Mouse (Mus musculus) forebrain, embryonic 16.5 days (tissue): Measurements from ENCODE around the gene Gulp1. TPM values are rescaled to one million over a fixed set of nuclear protein-coding genes. Genes with fewer than 3 reads are reported as not detected.

ENCODE experiments used
- ATAC-seq: fragments of 200-750 bp; cut with Nextera tagmentation; 2 replicates; pipeline ENCODE4 v1.8.0; 2017; ENCODE audit warnings: mild to moderate bottlenecking, moderate library complexity
- H3K27ac ChIP-seq: fragments of 300-500 bp; sonication (generic); 2 replicates; pipeline ENCODE4 v1.5.1; 2014; ENCODE audit warnings: low read length, control low read depth
- H3K27me3 ChIP-seq: fragments of 300-500 bp; sonication (generic); replicated peaks from 2 replicates; pipeline ENCODE4 v1.6.1; 2014; ENCODE audit warnings: low read length; ENCODE audit not compliant: control insufficient read depth, insufficient read depth
- H3K36me3 ChIP-seq: fragments of 300-500 bp; sonication (generic); 2 replicates; pipeline ENCODE4 v1.6.1; 2014; ENCODE audit not compliant: control insufficient read depth, insufficient read depth
- H3K4me1 ChIP-seq: fragments of 300-500 bp; sonication (generic); replicated peaks from 2 replicates; pipeline ENCODE4 v1.6.1; 2014; ENCODE audit warnings: low read length; ENCODE audit not compliant: control insufficient read depth, insufficient read depth
- H3K4me2 ChIP-seq: fragments of 300-500 bp; sonication (generic); 2 replicates; pipeline ENCODE4 v1.6.1; 2014; ENCODE audit warnings: mild to moderate bottlenecking, low read length, control low read depth
- H3K4me3 ChIP-seq: fragments of 300-500 bp; sonication (generic); replicated peaks from 2 replicates; pipeline ENCODE4 v1.5.1; 2014; ENCODE audit warnings: mild to moderate bottlenecking, low read length, control low read depth
- H3K9ac ChIP-seq: fragments of 300-500 bp; sonication (generic); replicated peaks from 2 replicates; pipeline ENCODE4 v1.6.1; 2014; ENCODE audit warnings: low read depth, low read length, control low read depth
- H3K9me3 ChIP-seq: fragments of 300-500 bp; sonication (generic); 2 replicates; pipeline ENCODE4 v1.6.1; 2016; ENCODE audit warnings: low read length; ENCODE audit not compliant: control insufficient read depth
- WGBS: fragments of 180-500 bp; shearing (Covaris S2); extraction: QIAGEN DNeasy Blood & Tissue Kit; methylation state at CpG from one replicate; pipeline ENCODE4 v1.1.7; 2014; 5-methylcytosine and 5-hydroxymethylcytosine counted together
- polyA plus RNA-seq: library from polyadenylated mRNA; unstranded; fragments of >200 nt; fragmentation: Nextera tagmentation; extraction: Ambion mirVana; gene quantifications from 2 replicates; pipeline ENCODE4 v1.2.1, GENCODE M21; 2015

Gulp1 gene
- polyA plus RNA-seq, 1 experiment from 2014 or later = 7.2 TPM

GRCm38 (mm10) chr1:44806368-44806767 lies 255.1 kb downstream of the Gulp1 start:
- no peak for ATAC-seq
- no peak overlapping the region for H3K27ac ChIP-seq
- no peak overlapping the region for H3K4me3 ChIP-seq

GRCm38 (mm10) chr1:44810336-44810735 lies 259.0 kb downstream of the Gulp1 start:
- Histone ChIP-seq H3K9ac (no peak overlapping the region), H3K27me3 (no peaks in the 10 kb centered on the region), H3K27ac (no peak overlapping the region), H3K4me2 (no peak overlapping the region), H3K9me3 (no peaks in the 10 kb centered on the region), H3K36me3 (no peaks in the 10 kb centered on the region), H3K4me3 (no peak overlapping the region), H3K4me1 (no peaks in the 10 kb centered on the region)
- 82% methylated on average over 2 of the region's 2 CpGs for WGBS
- no peak for ATAC-seq

More at GRCm38 (mm10) chr1:44806368-44806767, 255.1 kb downstream of the Gulp1 start:
- H3K36me3 ChIP-seq = no peaks in the 10 kb centered on the region
- H3K27me3 ChIP-seq = no peaks in the 10 kb centered on the region
- H3K9me3 ChIP-seq = no peaks in the 10 kb centered on the region
- no peaks in the 10 kb centered on the region for H3K4me1 ChIP-seq
- H3K4me2 ChIP-seq = no peak overlapping the region
- H3K9ac ChIP-seq = no peak overlapping the region

- no peak overlapping the region for H3K4me2 ChIP-seq
- 92% methylated on average over 4 of the region's 4 CpGs for WGBS
- no peak overlapping the region for H3K9ac ChIP-seq
- H3K27me3 ChIP-seq = no peaks in the 10 kb centered on the region
- ATAC-seq = no peak
- no peak overlapping the region for H3K4me3 ChIP-seq
- H3K27ac ChIP-seq = no peak overlapping the region
- no peaks in the 10 kb centered on the region for H3K9me3 ChIP-seq
- no peaks in the 10 kb centered on the region for H3K4me1 ChIP-seq
- H3K36me3 ChIP-seq = no peaks in the 10 kb centered on the region
Measured at GRCm38 (mm10) chr1:44833934-44834333, 282.6 kb downstream of the Gulp1 start.
